Mouse (Mus musculus) lung, postnatal 0 days (tissue): ENCODE data around the gene Ccdc85c. TPM values are rescaled to one million over a fixed set of nuclear protein-coding genes. Genes with fewer than 3 reads are reported as not detected.
A peak's percentile ranks its signal among the peaks of the same experiment; 100 is the strongest.

ENCODE experiments used
- ATAC-seq: fragments of 200-750 bp; cut with Nextera tagmentation; 2 replicates; pipeline ENCODE4 v1.8.0; 2017; ENCODE audit warnings: moderate library complexity
- DNase-seq: peaks from one replicate; pipeline ENCODE4 v3.0.0-alpha.2; 2016; ENCODE audit warnings: low spot score
- H3K27ac ChIP-seq: fragments of 300-500 bp; sonication (generic); 2 replicates; pipeline ENCODE4 v1.5.1; 2014; ENCODE audit warnings: antibody characterized with exemption, mild to moderate bottlenecking, low read length, mixed read lengths
- H3K27me3 ChIP-seq: fragments of 300-500 bp; sonication (generic); replicated peaks from 2 replicates; pipeline ENCODE4 v1.6.1; 2014; ENCODE audit warnings: low read length, mixed read lengths; ENCODE audit not compliant: insufficient read depth
- H3K36me3 ChIP-seq: fragments of 300-500 bp; sonication (generic); 2 replicates; pipeline ENCODE4 v1.6.1; 2014; ENCODE audit warnings: low read length, mixed read lengths; ENCODE audit not compliant: insufficient read depth
- H3K4me1 ChIP-seq: fragments of 300-500 bp; sonication (generic); 2 replicates; pipeline ENCODE4 v1.6.1; 2014; ENCODE audit warnings: antibody characterized with exemption, low read depth, low read length, mixed read lengths; ENCODE audit not compliant: insufficient read depth
- H3K4me2 ChIP-seq: fragments of 300-500 bp; sonication (generic); replicated peaks from 2 replicates; pipeline ENCODE4 v1.6.1; 2014; ENCODE audit warnings: low read depth, mild to moderate bottlenecking, low read length, moderate library complexity, mixed read lengths
- H3K4me3 ChIP-seq: fragments of 300-500 bp; sonication (generic); 2 replicates; pipeline ENCODE4 v1.5.1; 2014; ENCODE audit warnings: low read depth, low read length
- H3K9ac ChIP-seq: fragments of 300-500 bp; sonication (generic); replicated peaks from 2 replicates; pipeline ENCODE4 v1.6.1; 2014; ENCODE audit warnings: low read depth, mild to moderate bottlenecking
- H3K9me3 ChIP-seq: fragments of 300-500 bp; sonication (generic); 2 replicates; pipeline ENCODE4 v1.6.1; 2016; ENCODE audit warnings: low read length, mixed read lengths
- CTCF ChIP-seq: IDR thresholded peaks from 2 replicates; pipeline ENCODE4 v1.5.1; 2016; ENCODE audit warnings: antibody characterized with exemption, mild to moderate bottlenecking
- EP300 ChIP-seq: IDR thresholded peaks from 2 replicates; pipeline ENCODE4 v1.6.1; 2016; ENCODE audit warnings: antibody characterized with exemption, mild to moderate bottlenecking, control low read depth
- WGBS: fragments of 180-500 bp; shearing (Covaris S2); extraction: QIAGEN DNeasy Blood & Tissue Kit; methylation state at CpG from one replicate; pipeline ENCODE4 v1.1.7; 2014; 5-methylcytosine and 5-hydroxymethylcytosine counted together
- polyA plus RNA-seq: library from polyadenylated mRNA; unstranded; fragments of >200 nt; fragmentation: Nextera tagmentation; extraction: Ambion mirVana; gene quantifications from 2 replicates; pipeline ENCODE4 v1.2.1, GENCODE M21; 2015

The Ccdc85c gene
- polyA plus RNA-seq, 1 experiment from 2014 or later = 4.5 TPM

- no peak for TF ChIP-seq CTCF
- H3K27me3 ChIP-seq = no peaks in the 10 kb centered on the region
- no peaks in the 10 kb centered on the region for H3K4me1 ChIP-seq
- no peak for ATAC-seq
- H3K4me3 ChIP-seq = no peak overlapping the region
- no peaks in the 10 kb centered on the region for H3K9me3 ChIP-seq
- 81% methylated on average over 19 of the region's 19 CpGs for WGBS
- H3K9ac ChIP-seq = no peak overlapping the region
- no peak overlapping the region for H3K27ac ChIP-seq
- no peak overlapping the region for H3K4me2 ChIP-seq
- no peak for DNase-seq
- H3K36me3 ChIP-seq = no peaks in the 10 kb centered on the region
These were observed 13.1 kb upstream of the Ccdc85c start for GRCm38 (mm10) chr12:108288127-108288880.

GRCm38 (mm10) chr12:108287011-108287410 lies 11.8 kb upstream of the Ccdc85c start:
- 98% methylated on average over 4 of the region's 8 CpGs for WGBS
- no peak overlapping the region for H3K4me2 ChIP-seq
- ATAC-seq = no peak

GRCm38 (mm10) chr12:108286381-108286780 lies 11.2 kb upstream of the Ccdc85c start:
- TF ChIP-seq EP300 = no peak
- TF ChIP-seq CTCF = no peak
- Histone ChIP-seq H3K4me3 (no peak overlapping the region), H3K9me3 (no peaks in the 10 kb centered on the region), H3K4me2 (no peak overlapping the region), H3K4me1 (no peaks in the 10 kb centered on the region), H3K27ac (no peak overlapping the region), H3K9ac (no peak overlapping the region), H3K27me3 (no peaks in the 10 kb centered on the region), H3K36me3 (no peaks in the 10 kb centered on the region)
- ATAC-seq = no peak
- DNase-seq = no peak
- 79% methylated on average over 4 of the region's 4 CpGs for WGBS

More at GRCm38 (mm10) chr12:108287011-108287410, 11.8 kb upstream of the Ccdc85c start:
- no peak overlapping the region for H3K4me3 ChIP-seq
- H3K27ac ChIP-seq = no peak overlapping the region
- H3K9ac ChIP-seq = no peak overlapping the region
- H3K36me3 ChIP-seq = no peaks in the 10 kb centered on the region
- no peak for DNase-seq
- TF ChIP-seq CTCF = no peak
- no peak for TF ChIP-seq EP300
- H3K9me3 ChIP-seq = no peaks in the 10 kb centered on the region
- H3K4me1 ChIP-seq = no peaks in the 10 kb centered on the region
- H3K27me3 ChIP-seq = no peaks in the 10 kb centered on the region

- ATAC-seq (peak; percentile 63), DNase-seq (no peak)
- WGBS = 28% methylated on average over 11 of the region's 11 CpGs
- TF ChIP-seq EP300 = no peak
- no peak for TF ChIP-seq CTCF
- Histone ChIP-seq H3K4me3 (no peak overlapping the region), H3K27me3 (no peaks in the 10 kb centered on the region), H3K9ac (no peak overlapping the region), H3K4me2 (no peak overlapping the region), H3K4me1 (no peaks in the 10 kb centered on the region), H3K9me3 (no peaks in the 10 kb centered on the region), H3K27ac (no peak overlapping the region), H3K36me3 (no peaks in the 10 kb centered on the region)
These were observed 10.2 kb upstream of the Ccdc85c start for GRCm38 (mm10) chr12:108285225-108286011.

- Histone ChIP-seq H3K4me2 (no peak overlapping the region), H3K4me3 (no peak overlapping the region), H3K9ac (no peak overlapping the region), H3K36me3 (no peaks in the 10 kb centered on the region), H3K4me1 (no peaks in the 10 kb centered on the region), H3K9me3 (no peaks in the 10 kb centered on the region), H3K27me3 (no peaks in the 10 kb centered on the region), H3K27ac (no peak overlapping the region)
- 46% methylated on average over 13 of the region's 14 CpGs for WGBS
- ATAC-seq (peak; percentile 61), DNase-seq (peak; percentile 39)
- TF ChIP-seq CTCF (no peak; the same call in 1 of the 2 replicates), EP300 (no peak)
These were observed 9.4 kb upstream of the Ccdc85c start for GRCm38 (mm10) chr12:108284455-108285224.
